Mouse (Mus musculus) c-Kit-positive CD71-negative TER-119-negative erythroid progenitor cells, embryonic 14.5 days (primary cell): ENCODE measurements around the gene Nrxn1.

Source experiments
- DNase-seq: peaks from one replicate; pipeline ENCODE4 v3.0.0-alpha.2; 2013; ENCODE audit warnings: low read depth

The Nrxn1 gene

DNA sequence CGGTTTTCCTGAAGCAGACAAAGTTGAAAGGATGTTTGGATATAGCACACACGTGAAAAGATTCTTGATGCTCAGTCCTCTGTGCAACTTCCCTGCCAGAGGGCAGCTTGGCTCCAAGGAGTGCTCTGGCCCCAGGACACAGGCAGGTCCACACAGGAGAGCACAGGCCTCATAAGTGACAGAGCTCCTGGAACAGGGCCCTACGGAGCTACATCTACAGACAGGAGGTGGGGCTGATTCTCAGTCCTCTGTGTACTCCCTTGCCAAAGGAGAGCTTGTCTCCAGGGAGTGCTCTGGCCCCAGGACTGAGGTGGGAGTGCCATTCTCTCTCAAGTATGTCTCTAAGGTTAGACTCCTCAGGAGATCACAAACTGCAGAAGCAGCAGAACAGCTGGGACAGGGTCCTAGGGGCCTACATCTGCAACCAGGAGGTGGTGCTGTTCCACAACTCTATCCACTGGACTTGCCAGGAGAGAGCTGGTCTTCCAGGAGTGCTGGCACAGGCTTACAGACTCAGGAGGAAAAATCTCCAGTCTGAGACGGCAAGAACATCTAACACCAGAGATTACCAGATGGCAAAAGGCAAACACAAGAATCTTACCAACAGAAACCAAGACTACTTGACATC, 129.9 kb downstream of the Nrxn1 start:
- no peak for DNase-seq

DNA sequence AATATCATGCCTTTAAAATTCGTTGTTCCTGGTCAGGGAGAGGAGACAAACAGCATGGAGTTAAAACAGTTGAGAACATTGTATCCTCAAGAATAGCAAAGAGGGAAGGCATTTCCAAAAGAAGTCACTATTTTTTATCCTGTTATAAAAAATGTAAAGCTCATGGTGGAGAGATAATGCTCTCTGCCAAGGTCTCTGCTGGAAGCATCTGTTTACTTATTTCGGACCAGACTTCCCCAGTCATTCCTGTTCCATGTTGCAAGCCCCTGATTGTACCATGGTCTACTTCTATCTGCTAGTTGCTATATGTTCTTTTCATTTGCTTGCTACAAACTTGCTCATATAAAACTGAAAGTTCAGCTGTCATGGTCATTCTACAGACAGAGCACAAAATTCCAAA, 137.7 kb downstream of the Nrxn1 start:
- no peak for DNase-seq

DNA sequence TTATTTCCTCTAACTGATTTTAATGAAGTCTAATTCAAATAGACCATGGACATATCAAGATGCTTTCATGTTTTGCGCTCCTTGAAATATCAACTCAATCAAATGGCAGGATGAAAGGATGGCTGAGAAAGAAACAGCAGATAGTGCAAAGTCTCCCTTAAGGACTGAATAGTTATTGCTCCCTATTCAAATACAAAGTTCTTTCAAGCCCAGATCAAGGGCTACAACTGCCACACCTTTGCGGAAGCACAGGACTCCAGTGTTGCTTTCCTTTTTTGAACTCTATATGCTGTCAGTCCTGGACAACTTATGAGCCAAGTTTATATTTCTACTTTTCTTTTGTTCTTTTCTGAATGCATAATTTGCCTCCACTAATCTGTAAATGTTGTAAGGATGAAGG, 157.9 kb downstream of the Nrxn1 start:
- no peak for DNase-seq

DNA sequence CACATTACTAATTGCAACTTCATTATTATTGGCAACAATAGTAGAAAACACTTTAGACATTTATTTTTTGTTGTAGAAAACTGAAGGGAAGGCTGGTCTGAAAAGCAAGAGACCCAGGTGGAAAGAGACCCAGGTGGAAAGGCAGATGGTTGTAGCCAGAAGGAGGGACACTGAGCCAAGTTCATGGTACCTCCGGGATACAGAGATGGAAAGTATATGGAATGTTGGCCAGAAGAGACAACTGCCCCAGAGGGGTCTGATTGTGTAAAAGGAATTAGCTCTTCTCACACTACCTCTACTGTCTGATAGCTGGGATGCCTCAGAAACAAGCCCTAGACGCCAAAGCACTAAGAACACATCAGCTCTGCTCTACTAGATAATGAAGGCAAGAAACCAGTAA, 179.6 kb downstream of the Nrxn1 start:
- no peak for DNase-seq

DNA sequence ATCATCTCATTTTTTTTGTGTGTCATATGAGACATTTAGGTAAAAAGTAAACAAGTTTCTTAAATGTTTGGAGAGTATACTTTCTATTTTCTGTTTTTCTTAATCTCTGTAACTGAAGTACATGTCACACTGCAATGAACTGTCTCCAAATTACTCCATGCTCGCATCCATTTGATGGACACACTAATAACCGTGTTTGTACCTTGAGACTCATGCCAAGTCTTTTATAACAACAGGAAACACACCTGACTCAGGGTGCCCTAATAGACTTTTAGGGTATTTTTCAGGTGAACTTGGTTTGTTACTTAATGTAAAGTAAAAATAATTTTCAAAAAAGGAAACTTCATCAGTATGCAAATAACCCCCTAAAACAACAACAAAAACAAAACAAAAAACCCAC, 180.1 kb downstream of the Nrxn1 start:
- DNase-seq, result no peak

DNA sequence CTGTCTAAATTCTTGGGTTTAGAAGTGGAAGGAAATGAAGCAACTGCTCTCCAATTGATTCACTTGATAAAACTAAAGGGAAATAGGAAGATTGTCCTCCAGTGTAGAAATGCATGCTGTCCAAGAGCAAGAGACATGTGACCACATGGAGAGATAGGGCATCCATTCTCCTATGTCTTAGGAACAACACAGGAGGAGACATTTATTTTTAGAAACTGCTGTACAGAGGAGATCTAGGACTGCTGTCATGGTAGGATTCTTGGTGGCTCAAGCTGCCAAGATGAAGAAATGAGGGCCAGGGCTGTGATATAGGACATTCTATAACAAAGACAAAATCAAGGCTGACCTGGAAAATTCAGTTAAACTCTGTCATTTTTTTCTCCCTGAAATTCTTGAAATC, 180.5 kb downstream of the Nrxn1 start:
- DNase-seq, result no peak

DNA sequence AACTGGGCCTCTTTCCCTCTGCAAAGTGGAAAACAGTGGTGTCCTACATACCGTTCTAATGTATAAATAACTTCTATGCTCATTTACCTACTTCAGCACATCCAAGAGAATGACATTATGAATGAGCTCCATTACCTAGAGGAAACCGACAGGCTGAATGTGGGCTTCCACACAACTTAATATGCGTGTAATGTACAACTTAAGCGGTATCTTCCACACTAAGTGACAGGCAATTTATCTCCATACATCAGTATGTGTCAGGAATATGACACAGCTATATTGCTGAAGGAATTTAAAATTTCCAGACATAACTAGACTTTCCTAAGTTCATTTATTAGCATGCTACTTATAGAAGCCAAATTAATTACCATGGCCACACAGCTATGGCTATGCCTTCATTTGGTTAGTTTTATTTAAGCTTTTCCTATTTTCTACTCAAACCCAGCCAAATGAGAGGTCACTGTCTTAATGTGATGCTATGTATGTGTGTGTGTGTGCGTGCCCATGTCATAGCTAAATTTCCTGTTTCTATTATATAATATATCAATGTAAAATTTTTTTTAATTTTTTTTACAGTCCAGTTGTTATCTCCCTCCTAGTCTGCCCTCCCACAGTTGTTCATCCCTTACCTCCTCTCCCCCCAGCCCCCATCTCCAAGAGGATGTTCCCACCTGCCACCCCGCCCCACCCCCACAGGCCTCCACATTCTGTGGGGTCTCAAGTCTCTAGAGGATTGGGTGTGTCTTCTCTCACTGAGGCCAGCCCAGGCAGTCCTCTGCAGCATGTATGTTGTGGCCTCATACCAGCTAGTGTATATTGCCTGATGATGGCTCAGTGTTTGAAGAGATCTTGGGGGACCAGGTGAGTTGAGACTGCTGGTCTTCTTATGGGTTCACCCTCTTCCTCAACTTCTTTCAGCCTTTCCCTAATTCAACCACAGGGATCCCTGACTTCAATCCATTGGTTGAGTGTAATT, 186.5 kb downstream of the Nrxn1 start:
- no peak for DNase-seq

DNA sequence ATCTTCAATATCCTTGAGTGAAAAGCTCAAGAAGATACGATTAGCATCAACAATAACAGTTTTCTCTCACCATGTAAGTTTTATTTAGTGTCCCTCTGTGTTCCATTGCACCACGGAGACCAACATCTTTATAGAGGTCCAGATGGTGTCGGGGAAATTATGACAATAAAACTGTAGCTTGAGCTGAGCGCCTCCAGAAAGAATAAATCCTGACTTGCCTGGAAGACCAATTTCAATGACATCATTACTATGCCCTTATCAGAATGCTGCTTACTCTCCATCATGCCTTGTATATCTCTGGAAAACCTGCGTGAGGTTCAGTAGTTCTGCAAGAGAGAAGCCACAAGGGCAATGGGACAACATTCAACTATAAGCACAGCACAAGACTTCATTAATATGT, 187.7 kb downstream of the Nrxn1 start:
- DNase-seq, result no peak

DNA sequence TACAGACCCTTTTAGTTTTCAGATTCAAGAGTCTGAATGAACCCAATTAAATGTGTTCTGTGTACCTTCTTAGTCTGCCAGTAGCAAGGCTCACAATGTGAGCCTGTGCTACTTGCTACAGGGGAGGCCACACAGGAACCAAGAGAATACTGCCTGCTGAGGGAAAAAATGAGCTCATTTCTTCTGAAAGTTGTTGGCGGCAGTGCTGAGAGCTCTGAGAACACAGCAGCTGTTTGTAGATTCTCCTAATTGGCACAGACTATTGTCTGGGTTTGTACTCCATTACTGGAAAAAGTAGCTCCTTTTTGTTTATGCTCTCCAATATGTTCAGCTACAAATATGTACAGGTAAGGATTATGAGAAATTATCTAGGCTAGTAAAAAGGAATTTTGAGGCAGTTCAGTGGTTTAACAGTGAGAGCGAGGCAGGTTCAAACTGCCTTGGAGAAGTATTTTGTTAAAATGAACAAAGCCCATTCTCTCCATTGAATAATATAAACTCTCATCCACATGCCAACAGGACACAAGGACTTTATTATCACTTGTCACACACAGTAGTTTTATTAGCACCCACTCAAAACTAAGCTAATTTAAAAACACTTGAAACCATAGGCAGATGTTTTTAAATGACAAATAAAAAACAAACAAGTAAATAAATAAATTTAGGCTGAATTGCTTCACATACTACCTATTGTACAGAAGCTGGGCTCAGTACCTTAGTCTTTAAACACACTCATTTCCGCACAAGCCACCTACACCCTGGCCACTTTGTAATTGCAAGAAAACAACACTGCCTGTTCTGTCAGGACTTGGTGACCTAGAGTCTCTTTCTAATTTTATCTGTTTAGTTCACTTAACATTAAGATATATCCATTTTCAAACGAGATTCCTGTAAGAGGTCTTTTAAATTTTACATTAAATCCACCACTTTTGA, 200.3 kb downstream of the Nrxn1 start:
- DNase-seq, result no peak

DNA sequence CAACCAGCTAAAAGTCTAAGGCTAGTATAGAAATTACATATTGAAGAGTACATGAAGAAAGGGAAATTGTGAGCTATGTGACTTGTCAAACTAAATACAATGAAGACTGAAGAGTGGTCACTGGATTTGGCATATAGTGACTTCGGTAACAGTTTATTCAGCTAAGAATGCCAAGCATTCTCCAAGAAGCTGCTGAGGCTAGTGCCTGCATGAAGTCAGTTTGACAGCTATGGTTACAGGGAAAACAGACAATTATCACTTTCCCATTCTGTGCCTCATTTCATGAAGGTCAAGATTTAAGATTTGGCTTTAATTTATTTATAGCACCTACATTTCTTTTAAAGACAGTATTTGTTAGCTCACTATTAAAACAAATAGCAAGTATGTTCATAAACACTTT, 201.2 kb downstream of the Nrxn1 start:
- DNase-seq, result no peak

DNA sequence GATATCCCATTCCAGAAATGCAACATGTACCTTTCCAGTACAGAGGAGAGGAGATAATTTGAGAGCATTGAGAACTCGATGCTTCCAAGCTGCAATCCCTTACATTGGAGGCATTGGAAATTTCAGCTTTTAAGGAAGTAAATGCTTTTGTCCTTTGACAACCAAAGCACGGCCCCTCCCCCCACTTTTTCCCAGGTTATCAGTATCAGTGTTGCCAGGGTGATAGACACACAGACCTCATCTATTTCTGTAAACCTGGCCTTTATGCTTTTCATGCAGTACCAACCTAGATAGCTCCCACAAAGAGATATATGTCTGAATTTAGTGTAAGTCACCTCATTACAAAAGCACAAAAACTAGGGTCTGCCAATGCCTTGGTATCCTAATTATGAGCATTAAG, 235.6 kb downstream of the Nrxn1 start:
- no peak for DNase-seq

DNA sequence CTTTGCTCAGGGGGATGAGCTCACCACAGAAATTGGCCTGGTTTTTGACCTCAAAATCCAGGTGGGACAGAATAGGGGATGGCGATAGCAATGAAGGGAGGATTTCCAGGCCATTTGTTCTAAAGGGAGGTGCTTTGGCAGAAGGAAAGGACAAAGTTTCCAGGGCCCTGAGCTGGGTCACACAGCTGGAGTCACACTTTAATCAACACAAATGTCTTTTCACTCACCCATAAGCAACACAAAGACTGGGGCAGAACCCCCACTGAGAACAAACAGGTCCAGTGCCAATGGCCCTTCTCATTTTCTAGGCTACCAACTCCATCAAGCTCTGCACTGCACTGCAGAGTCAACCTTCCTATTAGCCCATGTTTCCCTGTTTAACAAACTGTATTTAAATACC, 249.0 kb downstream of the Nrxn1 start:
- DNase-seq, result no peak

DNA sequence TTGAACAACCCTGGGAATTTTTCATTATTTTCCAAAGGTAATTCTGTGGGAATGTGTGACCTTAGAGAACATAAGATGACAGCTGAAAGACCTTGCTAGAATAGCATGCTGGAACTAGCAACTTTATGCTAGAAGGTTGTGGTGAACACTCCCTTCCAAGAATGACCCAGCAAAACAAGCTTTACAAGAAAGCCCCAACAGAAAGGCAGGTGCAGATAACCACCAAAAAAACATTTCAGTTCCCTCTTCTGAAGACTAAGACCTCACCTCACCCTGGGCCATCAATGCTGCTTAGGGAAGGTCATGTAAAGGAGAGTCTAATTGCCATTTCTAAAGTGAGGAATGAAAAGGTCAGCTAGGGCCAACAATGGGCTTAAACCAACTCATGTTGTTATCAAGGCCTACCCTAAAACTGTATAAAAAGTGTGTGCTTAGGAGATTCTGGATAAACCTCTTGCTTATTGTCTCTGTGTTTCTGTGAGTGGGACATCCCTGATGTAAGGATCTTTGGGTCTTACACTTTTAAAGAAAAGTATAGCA, 249.7 kb downstream of the Nrxn1 start:
- DNase-seq, result no peak

DNA sequence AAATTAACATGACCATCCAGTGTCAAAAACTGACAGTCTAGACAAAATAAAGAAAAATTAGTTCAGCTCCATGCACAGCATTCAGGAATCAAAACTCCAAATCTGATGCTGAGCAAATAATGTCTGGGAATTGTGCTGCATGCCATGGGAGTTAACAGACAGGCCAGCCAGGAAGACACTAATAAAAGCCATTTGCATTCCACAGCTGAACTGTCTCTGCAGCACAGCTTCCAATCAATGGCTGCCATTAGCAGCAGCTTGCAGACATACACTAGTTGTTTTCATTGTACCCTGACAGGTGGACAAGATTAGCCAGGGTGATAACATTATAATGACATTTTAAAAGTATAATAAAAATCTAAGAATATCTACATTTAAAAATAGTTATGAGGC, 255.9 kb downstream of the Nrxn1 start:
- DNase-seq, result no peak

DNA sequence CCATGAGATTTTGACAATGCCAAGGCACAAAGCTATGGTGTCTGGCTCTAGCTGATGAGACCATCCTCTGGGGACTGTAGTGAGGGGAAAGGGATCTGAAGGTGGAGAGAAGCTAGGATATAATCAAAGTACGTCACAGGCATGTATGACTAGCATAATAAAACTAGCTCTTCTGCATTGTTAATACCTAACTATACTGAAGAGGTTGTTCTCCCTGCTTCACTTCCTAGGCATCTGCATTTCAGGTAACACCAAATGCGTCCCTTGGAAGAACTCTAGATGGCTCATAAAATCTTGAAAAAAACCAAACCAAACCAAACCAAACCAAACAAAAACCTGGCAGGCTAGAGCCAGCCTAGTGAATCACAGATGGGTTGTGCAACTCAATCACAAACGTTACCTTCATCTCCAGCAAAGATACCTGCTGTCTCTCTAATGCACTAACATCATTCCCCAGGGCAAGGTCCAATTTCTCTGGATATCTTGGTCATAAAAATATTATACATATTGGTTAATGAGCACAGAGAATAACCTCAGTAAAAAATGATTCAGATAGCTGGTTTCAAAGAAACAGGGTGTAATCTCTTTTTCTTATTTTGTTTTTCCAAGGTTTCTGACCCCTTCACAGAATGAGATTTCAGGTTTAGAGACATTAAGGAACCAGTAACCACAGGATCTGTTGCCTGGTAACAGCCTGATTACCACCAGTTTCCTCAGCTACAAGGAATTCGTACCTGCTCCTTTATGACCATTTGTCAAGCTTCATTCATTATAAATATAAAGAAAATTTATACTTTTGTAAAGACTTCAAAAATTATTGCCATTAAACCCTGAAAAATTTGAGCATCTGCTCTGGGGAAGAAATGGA, 256.5 kb downstream of the Nrxn1 start:
- DNase-seq, result no peak

DNA sequence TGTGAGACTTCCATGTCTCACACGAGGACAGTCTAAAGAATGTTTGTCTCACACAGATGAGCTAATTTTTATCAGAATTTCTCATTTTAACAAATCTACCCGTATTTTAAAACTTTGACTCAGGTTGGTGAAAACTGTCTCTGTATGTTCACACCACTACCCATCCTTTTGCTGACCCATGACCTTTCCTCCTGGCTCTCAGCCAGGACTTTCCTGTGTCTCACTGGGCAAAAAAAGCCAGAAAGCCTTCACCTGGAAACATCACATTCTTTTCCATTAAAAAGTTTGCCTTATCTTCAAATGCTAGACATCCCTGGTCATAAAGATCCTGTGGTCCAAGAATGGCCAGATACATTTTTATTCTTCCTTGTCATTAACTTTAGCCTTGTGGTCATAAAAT, 274.5 kb downstream of the Nrxn1 start:
- no peak for DNase-seq

DNA sequence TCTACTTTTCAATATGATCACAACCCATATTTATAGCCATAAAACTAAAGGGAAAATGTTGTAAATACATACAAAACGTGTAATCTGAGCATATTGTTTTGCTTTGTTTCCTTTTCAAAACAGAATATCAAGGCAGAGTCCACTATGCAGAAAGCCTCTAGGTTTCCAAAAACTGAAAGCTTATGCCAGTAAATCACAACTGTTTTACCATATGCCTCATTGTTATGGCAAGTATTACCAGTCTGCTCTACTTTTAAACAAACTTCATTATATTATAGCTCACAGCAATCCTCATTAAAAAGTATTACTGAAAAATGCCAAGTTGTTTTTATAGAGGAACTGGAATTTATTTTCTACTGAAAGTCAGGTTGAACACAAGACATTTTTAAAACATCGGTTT, 275.0 kb downstream of the Nrxn1 start:
- DNase-seq, result no peak

DNA sequence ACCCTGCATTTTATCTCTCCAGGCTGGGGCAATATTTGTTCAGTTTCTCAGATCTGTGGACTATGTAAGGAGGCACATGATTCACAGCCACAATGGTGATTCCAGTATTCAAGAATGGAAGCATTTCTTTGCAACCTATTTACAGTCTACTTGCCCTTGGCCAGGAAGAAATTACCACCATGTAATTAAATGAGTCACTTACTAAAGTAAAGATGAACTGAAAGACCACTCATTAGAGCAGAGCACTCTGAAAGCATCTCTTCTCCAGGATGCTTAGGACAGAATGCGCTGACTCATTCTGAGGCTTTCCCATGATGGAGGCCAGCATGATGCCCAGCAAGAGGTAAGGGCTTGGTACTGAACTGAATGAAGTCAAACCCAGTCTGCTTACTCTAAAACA, 277.6 kb downstream of the Nrxn1 start:
- no peak for DNase-seq

DNA sequence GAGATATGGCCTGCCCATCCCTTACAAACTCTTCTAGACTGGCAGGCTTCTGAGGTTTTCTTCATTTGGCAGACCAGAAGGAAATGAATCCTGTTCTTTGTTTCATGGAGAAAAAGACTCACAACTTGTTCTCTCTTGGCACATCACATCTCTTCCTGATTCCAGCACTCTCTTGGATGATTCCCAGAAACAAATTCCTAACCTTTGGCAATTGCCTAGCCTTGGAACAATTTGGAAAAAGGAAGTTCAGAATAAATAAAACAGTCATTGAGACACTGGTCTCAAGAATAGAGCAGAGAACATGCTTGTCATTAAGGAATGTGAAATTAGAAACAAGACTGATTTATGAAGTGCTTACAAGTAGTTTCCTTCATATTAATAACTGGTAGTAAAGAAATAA, 279.1 kb downstream of the Nrxn1 start:
- DNase-seq, result no peak

DNA sequence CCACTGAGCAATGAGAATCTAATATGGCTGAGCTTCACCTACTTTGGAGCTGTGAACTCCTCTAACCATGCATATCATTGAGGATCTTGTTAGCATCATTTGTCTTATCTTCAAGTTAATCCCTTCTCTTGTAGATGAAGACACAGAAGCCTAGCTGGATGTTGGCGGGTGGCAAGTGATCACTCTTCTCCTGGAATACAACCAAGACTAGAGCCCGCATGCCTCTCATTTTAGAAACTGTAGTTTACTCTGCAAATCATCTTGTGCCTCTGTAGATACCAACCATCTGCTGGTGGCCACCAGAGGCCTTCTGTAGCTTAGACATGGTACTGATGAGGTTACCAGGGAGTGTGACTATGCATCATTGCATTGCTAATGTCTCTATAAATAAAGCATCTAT, 280.4 kb downstream of the Nrxn1 start:
- DNase-seq, result no peak
